Mouse (Mus musculus): ENCODE results near the gene 1700069L16Rik. TPM values are rescaled to one million over a fixed set of nuclear protein-coding genes. Genes with fewer than 3 reads are reported as not detected.

The 1700069L16Rik gene
- not detected for total RNA-seq (2021)

DNA sequence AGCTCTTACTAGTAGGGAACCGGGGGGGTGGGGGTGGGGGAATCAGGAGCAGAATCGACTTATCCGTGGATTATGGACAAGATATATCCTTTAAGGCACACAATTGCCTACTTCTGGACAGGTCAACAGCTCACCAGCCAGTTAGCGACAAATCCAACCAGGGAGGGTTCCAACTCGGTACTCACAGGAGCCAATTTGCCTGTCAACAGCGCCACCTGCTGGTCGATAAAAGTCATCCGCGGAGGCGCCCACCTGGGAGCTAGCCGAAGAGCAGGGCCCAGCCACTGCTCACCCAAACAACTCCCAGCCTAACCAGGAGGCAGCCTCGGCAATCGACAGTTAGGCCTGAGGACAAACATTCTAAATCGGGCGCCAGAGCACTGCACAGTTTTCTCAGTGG is at the start of gene 1700069L16Rik:
Gene 1700069L16Rik (minus strand): TSS at position 327 of the 400 bp plus-strand sequence.
- peak; percentile 83 to 97 for DNase-seq (ENCODE audit: extremely low spot score in 1 of 2, low spot score in 1 of 2)

DNA sequence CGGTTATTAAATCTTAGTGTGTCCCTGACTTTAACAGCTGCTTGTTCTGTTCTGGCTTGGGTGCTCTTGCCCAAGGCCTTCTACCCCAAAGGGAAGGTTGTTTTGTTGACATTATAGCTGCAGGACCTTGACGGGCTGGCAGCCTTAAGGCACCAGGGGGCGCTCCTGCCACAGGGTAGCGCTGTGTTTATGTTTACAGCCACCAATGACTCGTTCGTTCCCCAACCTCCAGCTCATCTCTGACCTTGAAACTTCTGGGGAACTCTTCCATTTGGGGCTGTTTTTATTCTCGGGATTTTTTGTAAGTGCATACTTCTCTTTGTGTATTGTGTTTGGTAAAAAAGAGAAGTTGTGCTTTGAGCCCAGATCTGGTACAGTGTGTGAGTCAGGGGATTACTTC is 49.1 kb upstream of the 1700069L16Rik start:
- DNase-seq (ENCODE audit: extremely low spot score in 1 of 2, low spot score in 1 of 2), result peak; percentile 78 to 93

DNA sequence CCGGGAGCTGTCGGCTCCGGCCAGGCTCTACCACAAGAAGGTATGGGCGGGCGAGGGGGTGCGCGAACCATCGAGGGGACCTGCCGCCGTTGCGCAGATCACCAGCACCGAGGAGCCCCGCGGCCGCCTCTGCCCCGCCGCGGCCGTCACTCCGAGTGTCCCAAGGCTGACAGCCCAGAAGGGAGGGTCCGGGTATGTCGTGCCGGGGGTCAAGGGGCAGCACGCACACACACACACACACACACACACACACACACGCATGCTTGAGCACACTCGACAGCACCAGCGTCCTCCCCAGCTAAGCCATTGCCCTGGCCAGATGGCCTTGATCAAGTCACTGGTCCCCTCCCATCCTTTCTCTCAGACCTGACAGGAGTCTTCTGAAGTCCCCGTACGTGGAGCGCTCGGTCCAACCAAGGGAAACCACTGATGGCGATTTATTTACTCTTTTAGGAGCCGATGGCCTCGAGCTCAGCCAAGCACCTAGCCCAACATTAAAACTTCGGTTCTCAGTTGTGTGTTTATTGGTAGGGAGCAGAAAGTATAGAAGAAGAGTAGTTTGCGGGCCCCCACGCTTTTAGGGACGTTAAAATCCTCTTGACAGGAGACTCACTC is 48.4 kb upstream of the 1700069L16Rik start:
- DNase-seq (ENCODE audit: extremely low spot score in 1 of 2, low spot score in 1 of 2), result no peak

DNA sequence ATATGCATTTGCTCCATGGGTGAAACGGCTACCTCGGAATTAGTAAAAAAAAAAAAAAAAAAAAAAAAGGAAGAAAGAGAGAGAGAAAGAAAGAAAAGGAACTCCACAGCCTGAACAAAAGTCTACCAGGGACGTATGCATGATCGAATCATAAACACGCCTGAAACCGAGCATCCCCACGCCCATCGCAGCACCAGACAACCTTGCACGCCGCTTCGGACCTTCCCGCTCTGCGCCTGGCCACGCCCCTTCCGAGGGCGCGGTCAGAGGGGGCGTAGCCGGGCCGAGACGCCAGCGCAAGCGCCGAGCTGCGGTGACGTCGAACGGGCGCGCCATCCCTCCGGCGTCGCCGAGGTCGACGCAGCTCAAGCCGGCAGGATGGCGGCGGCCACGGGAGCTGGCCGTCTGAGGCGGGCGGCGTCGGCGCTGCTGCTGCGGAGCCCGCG is 47.9 kb upstream of the 1700069L16Rik start, which contains the start of the genes Sart3 and Iscu:
Gene Sart3 (minus strand): TSS at position 61 of the 446 bp plus-strand sequence.
Gene Iscu (plus strand): TSS at position 299 of the 446 bp plus-strand sequence.
- DNase-seq (ENCODE audit: extremely low spot score in 1 of 2, low spot score in 1 of 2), result peak; percentile 86 to 91

DNA sequence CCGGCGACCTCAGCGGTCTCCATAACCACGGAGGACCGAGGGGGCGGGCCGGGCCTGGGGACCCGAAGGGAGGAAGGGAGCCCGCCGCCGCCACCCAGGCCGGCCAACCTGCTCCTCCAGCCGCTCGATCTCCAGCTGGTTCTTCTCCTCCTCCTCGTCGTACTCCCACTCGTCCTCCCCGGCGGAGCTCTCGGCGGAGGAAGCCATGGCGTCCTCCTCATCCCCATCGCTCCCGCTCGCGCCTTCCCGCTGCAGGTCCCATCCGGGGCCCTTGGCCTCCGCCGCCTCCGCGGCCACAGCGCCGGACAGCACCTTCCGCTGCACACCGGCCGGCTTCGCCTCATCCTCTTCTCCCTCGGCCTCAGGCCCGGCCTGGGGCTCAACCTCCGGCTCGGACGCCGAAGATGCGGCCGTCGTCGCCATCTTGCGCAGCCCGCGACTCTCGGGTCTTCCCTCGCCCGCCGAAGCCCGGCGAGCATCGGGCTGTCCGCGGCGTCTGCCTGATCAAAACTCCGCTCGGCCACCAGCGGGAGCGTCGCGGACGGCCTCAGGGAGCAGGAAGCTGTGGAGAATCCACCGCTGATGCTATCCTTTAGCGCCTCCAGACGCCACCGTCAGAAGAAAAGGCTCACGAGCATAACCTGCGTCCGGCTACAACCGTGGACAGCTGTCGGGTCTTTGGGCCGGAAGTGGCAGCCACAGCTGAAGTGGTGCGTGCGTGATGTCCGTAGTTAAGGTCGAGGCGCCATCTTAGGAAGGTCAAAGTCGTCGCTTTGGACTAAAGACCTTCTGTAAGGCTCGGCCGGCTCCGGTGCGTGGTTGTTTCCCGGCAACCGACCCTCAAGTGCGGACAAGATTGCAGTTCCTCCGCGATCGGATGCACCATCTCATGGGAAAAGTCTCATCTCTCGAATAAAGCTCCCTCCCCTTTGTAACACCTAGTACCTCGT is 46.9 kb upstream of the 1700069L16Rik start:
- peak; percentile 73 to 92 for DNase-seq (ENCODE audit: extremely low spot score in 1 of 2, low spot score in 1 of 2)

DNA sequence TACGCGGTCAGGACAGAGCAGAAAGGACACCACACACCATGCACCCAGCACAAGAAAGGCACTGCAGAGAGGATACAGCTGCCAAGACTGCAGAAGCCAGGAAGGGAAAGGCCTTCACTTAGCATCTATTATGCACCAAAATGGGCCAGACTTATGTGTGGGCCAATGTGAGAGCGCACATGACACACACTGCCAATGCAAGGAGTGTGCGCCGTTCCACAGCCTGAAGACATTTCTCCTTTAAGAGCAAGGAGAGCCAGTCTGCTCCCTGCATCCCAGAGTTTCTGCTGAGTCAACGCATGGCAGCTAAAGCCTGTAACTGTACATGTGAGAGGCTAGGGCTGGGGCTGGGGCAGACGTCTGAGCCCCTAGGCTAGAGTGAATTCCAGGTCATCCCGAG is 44.2 kb upstream of the 1700069L16Rik start:
- DNase-seq (ENCODE audit: extremely low spot score in 1 of 2, low spot score in 1 of 2), result no peak

DNA sequence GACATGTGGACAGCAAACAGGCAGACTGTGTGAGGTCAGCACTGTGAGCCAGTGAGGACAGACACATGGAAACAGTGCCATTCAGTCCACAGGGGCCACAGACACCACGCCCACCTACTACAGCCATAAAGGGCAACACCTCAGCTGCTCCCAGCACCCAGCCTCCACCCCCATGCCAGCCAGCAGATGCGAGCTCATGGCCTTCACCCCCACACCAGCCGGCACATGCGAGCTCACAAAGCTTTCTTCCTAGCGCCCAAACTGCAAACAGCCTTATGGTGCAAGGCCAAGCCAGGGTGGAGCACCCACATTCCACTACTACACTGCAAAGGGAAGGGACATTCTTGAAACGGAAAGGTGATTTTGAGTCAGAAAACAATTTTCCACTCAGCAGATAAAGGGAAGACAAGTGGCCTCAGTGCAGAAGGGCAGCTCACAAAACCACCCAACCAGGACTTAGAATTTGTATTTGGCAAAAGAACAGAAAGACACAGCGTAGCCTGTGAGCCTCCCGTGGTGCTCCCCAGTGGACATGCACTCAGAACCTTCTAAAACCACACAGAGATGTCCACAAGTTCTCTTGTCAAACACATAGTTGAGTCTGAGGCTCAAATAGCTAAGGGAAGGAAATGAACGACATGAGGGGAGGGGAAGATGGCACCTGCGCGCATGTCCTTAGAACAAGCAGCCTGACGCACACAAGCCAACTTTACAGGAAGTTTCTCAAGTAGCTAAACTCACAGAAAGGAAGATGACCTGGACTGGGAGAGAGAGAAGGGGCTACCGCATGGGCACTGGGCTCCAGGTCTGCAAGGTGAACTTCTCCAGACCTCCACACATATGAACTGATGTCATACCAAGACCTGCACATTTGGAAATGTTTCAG is 41.3 kb upstream of the 1700069L16Rik start:
- no peak for DNase-seq (ENCODE audit: extremely low spot score in 1 of 2, low spot score in 1 of 2)

DNA sequence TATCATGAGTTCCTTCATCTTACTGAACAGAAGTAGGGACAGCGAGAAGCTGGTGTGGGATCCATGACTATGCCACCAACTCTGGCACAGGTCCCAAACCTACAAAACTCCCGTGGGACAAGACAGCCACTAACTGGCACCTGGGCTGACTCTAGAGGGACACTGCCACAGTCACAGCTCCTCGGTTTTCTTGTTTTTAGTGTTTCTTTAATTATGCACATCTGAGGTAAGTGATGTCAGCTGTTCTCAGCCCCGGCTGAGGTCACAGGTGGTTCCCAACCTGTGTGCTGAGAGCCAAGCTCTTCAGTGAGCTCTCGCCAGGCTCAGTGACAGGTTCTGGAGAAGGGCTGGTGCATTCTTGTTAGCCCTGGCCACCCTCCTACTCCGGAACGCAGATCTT is 39.9 kb upstream of the 1700069L16Rik start:
- DNase-seq (ENCODE audit: extremely low spot score in 1 of 2, low spot score in 1 of 2), result no peak

DNA sequence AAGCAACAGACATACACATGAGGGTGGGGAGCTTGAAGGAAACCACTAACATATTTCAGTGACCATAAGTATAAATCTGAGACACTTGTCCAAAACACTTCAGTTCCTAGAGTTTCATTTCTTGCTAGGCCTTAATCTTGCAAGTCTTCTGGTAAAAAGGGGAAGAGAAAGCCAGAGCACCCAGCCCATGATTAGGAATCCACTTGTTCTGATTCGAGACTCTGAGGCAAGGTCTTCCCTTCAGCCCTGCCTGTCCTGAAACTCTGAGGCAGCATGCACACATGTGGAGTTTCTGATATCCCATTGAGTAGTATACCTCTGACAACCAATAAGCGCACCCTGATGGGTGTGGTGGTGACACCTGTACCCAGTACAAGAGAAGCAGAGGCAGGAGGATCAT is 37.0 kb upstream of the 1700069L16Rik start:
- DNase-seq (ENCODE audit: extremely low spot score in 1 of 2, low spot score in 1 of 2), result no peak

DNA sequence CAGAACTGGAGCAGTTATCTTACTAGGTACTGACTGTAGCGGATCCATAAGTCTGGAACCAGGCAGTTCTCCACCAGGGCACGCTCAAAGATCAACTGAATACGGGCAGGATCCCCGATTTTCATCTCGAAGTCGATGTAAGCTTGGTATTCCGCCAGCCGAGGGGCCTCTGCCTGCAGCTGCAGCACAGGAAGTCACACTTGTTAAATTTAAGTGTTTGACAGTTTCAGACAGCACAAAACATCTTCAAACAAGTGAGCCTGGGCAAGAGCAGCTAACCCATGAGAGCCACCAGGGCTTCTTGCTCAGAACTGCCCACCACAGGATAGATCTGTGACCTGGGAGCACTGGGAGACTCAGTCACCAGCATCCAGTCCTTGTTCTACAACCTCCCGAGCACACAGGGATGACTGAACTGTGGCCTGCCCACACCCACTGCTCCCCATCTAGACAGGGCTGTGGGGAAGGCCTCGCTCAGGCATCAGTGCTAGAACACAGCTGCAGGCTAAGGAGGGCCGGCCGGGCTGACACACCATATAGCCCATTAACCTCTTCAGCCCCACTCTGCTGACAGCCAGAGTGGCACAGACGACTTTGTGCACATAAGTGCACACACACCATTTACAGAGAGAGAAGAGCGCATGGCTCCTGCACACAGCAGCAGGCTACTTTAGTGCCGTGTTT is 30.9 kb upstream of the 1700069L16Rik start:
- DNase-seq (ENCODE audit: extremely low spot score in 1 of 2, low spot score in 1 of 2), result no peak

DNA sequence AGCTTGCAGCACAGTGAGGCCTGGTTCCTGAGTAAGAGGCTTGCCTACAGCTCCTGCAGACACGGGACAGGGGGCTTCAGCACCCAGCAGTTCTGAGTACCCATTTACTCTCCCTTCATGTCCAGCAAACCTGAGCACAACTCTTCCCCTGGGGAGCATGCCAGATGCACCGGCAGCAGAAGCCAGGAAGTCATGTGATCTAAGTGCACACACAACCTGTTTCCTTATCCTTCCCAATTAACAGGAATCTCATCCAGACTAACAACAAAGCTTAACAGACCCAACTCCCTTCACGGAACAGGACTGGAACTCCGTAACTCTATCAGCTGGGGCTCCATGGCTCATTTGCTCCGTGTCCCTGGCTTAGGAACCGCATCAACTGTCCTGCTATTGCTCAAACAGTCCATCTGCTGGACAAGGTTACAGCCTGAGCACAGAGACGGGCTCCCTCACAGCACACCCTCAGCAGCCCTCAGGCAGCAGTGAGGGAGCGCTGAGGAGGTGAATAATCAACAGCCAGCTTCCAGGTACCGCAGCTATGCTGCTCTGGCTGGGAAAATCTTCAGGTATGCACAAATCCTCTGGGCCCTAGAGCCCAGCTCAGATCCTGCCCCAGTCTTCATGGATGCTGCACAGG is 27.1 kb upstream of the 1700069L16Rik start:
- no peak for DNase-seq (ENCODE audit: extremely low spot score in 1 of 2, low spot score in 1 of 2)

DNA sequence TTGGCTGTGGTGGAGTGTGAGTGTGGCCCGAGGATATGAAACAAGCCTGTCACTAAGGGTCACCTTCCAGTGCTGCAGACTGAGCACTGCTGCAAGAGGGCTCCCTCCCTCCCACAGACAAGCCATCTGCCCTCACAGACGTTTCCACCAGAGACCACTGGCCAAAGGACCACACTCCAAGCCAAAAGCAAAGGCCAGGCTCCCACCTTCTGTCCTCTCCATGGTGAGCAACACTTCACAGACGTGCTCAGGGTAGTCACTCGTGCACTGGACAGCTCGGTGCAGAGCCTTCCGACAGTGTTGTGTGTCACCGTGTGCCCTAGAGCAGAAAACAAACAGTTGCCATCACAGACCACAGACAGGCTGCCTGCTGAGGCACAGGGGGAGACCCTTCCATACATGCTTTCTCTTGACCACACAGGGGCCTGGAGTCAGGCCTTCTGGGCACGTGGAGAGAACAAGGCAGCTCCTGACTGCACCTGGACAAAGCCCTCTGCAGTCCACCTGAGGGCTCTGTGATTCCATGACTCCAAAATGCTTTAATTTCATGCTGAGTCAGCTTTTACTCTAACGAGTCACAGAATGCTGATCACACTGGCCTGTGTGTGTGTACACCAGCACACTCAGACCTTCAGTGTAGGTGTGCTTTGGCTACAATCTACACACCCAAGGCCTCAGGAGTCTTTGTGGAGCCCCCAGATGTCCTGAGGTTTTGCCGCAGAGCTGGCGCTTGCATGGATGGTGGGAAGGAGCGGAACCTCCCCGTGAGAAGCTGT is 24.2 kb upstream of the 1700069L16Rik start:
- DNase-seq (ENCODE audit: extremely low spot score in 1 of 2, low spot score in 1 of 2), result no peak

DNA sequence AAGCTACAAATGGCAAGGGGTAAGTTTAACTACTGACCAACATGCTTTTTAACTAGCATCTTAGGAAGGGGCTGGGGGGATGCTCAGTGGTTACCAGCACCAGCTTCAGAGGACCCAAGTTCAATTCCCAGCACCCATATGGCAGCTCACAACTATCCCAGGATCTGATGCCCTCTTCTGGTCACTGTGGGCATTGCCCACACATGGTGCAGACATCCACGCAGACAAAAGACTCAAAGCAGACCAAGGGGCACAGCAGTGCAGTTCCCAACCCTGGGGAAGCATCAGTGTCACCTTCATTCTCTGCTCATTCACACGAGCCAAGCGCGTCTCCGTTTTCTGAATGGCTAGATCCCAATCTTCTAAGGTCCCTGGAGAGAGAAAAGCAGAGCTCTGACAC is 23.1 kb upstream of the 1700069L16Rik start:
- DNase-seq (ENCODE audit: extremely low spot score in 1 of 2, low spot score in 1 of 2), result no peak

DNA sequence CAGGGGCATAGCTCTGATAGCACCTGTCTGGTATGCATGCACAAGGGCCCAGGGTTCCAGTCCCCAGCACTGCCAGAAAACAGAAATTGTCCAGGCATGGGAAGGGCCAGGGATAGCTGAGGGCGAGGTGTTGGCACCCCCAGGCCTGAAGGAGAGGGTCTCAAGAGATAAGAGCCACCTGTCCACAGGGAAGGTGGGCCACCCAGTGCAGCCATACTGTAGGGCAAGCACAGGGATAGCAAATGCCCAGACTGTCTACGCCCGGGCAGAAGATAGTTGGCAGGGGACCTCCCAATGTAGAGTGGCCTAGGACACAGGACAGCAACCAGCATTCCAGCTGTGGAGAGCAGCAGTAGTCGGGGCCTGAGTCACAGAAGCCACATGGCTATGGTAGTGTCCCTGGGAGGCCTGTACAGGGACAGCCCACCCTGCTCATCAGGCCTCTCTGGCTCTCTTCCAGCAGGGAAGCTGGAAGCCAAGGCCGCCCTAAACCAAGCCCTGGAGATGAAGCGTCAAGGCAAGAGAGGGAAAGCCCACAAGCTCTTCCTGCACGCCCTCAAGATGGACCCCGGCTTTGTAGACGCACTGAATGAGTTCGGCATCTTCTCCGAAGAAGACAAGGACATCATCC is 13.2 kb upstream of the 1700069L16Rik start:
- DNase-seq (ENCODE audit: extremely low spot score in 1 of 2, low spot score in 1 of 2), result no peak

DNA sequence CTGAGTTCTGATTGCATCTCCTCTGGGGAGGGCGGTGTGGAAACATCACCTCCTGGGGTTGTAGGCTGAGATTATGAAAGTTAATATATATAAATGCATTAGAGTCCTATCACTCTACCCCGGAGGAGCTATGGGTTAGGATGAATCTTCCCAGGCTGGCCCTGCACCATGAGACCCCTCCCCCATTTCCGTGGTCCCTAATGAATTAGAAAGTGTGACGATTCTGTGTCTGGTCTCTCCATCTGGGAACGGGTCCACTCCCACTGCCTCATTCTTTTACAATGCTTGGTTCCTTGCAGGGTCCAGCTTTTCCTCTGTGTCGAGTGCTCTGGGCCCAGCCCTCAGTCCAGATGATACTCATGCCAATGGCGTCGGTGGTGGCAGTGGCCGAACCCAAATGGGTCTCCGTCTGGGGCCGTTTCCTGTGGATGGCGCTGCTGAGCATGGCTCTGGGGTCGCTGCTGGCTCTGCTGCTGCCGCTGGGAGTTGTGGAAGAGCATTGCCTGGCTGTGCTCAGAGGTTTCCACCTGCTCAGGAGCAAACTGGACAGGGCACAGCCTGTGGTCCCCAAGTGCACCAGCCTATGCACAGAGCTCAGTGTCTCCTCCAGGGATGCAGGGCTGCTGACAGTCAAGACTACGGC is 12.1 kb upstream of the 1700069L16Rik start:
- DNase-seq (ENCODE audit: extremely low spot score in 1 of 2, low spot score in 1 of 2), result no peak

DNA sequence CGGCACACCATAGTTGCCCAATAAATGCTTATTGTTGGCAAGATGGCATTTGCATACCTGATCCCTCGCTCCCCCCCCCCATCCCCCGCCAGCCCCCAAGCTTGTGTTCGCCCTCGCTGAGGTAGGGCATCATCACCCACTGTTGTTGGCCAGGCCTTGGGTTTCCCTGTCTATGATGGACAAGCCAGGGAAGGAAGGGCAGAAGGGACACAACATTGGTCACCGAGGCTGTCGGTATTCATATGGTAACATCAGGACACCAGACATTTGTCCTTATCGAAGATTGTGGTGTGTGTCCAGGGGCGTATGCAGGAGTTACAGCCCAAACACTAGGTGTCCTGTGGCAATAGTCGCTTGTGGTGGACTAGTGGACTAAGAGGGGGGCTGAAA is 11.5 kb upstream of the 1700069L16Rik start:
- DNase-seq (ENCODE audit: extremely low spot score in 1 of 2, low spot score in 1 of 2), result no peak

DNA sequence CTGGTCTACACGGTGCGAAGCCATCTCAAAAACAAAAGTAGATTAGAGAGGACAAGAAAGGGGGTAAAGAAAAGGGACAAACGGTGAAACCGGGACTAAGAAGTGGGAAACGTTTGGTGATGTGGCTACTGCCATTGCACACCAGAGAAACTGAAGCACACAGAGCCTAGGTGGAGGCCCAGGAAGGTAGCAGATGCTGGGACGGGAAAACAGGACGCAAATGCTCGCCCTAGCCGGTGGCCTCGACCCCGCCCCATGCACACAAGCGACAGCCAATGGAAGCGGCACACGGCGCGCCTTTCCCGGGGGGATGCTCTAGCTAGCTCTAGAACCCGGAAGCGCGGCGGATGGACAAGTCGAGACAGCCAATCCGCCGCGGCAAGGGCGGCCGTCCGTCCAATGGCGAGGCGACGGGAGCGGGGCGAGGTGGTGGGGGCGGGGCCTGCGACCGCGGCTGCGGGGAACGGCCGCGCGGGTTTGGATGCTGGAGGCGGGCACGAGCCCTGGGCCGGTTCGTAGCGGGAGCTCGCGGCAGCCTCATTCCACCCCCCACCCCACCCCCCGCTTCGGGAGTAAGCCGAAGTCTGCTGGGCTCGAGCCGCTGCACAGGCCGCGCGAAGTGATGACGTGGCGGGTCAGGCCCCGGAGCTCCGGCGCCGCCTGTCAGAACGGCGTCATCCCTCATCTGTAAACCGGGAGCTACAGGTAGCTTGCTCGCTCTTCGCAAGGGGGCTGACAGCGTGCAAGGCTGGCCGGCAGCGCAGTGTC is 11.0 kb upstream of the 1700069L16Rik start, which contains the start of gene Ficd:
Gene Ficd (plus strand): TSS at position 459 of the 768 bp plus-strand sequence.
- DNase-seq (ENCODE audit: extremely low spot score in 1 of 2, low spot score in 1 of 2), result peak; percentile 78 to 85
